Mouse (Mus musculus) midbrain, postnatal 0 days (tissue): ENCODE data around the gene Slc35d2. TPM values are rescaled to one million over a fixed set of nuclear protein-coding genes. Genes with fewer than 3 reads are reported as not detected.
A peak's percentile ranks its signal among the peaks of the same experiment; 100 is the strongest.

Experiments
- ATAC-seq: fragments of 200-750 bp; cut with Nextera tagmentation; 2 replicates; pipeline ENCODE4 v1.8.0; 2017; ENCODE audit warnings: moderate number of reproducible peaks, mild to moderate bottlenecking, moderate TSS enrichment, moderate library complexity; ENCODE audit not compliant: low FRiP score
- DNase-seq: peaks from one replicate; pipeline ENCODE4 v3.0.0-alpha.2; 2015; ENCODE audit warnings: low spot score
- H3K27ac ChIP-seq: fragments of 300-500 bp; sonication (generic); 2 replicates; pipeline ENCODE4 v1.5.1; 2014; ENCODE audit warnings: low read depth, mild to moderate bottlenecking, low read length, mixed read lengths
- H3K27me3 ChIP-seq: fragments of 300-500 bp; sonication (generic); 2 replicates; pipeline ENCODE4 v1.6.1; 2014; ENCODE audit warnings: low read length, control low read depth, mixed read lengths; ENCODE audit not compliant: insufficient read depth
- H3K36me3 ChIP-seq: fragments of 300-500 bp; sonication (generic); 2 replicates; pipeline ENCODE4 v1.6.1; 2014; ENCODE audit warnings: low read length, control low read depth, mixed read lengths; ENCODE audit not compliant: insufficient read depth
- H3K4me1 ChIP-seq: fragments of 300-500 bp; sonication (generic); 2 replicates; pipeline ENCODE4 v1.6.1; 2014; ENCODE audit warnings: mild to moderate bottlenecking, control low read depth, antibody characterized with exemption, low read length, mixed read lengths; ENCODE audit not compliant: insufficient read depth
- H3K4me2 ChIP-seq: fragments of 300-500 bp; sonication (generic); 2 replicates; pipeline ENCODE4 v1.6.1; 2014; ENCODE audit warnings: low read depth, mild to moderate bottlenecking, low read length, mixed read lengths; ENCODE audit not compliant: poor library complexity, severe bottlenecking
- H3K4me3 ChIP-seq: fragments of 300-500 bp; sonication (generic); 2 replicates; pipeline ENCODE4 v1.5.1; 2014; ENCODE audit warnings: low read depth, mild to moderate bottlenecking, low read length, moderate library complexity
- H3K9ac ChIP-seq: fragments of 300-500 bp; sonication (generic); replicated peaks from 2 replicates; pipeline ENCODE4 v1.6.1; 2014; ENCODE audit warnings: mild to moderate bottlenecking, low read length, moderate library complexity, mixed read lengths; ENCODE audit not compliant: poor library complexity, severe bottlenecking
- H3K9me3 ChIP-seq: fragments of 300-500 bp; sonication (generic); 2 replicates; pipeline ENCODE4 v1.6.1; 2016; ENCODE audit warnings: low read length, control low read depth
- CTCF ChIP-seq: IDR thresholded peaks from 2 replicates; pipeline ENCODE4 v1.5.1; 2016; ENCODE audit warnings: antibody characterized with exemption, mild to moderate bottlenecking
- WGBS: fragments of 180-500 bp; shearing (Covaris S2); extraction: QIAGEN DNeasy Blood & Tissue Kit; methylation state at CpG from one replicate; pipeline ENCODE4 v1.1.7; 2014; 5-methylcytosine and 5-hydroxymethylcytosine counted together
- polyA plus RNA-seq: library from polyadenylated mRNA; unstranded; fragments of >200 nt; fragmentation: Nextera tagmentation; extraction: Ambion mirVana; gene quantifications from 2 replicates; pipeline ENCODE4 v1.2.1, GENCODE M21; 2015
- total RNA-seq: library from RNA; depleted of rRNA; stranded (reverse); fragments of >200 nt; gene quantifications from 2 replicates; pipeline ENCODE4 v1.2.3, GENCODE M21; 2014

The Slc35d2 gene
- total and polyA plus RNA-seq, 2 experiments from 2014 or later = 0.99 to 1.1 TPM

- TF ChIP-seq CTCF = no peak
- Histone ChIP-seq H3K9me3 (0 out of 2 replicates have a peak, but pooled peaks cover 4% of the 10 kb centered on the region), H3K4me2 (peak overlapping the region; percentile 97), H3K4me3 (peak overlapping the region; percentile 88), H3K27me3 (no peaks in the 10 kb centered on the region), H3K4me1 (no peaks in the 10 kb centered on the region), H3K36me3 (no peaks in the 10 kb centered on the region; the same call in 1 of the 2 replicates), H3K27ac (peak overlapping the region; percentile 78), H3K9ac (peak overlapping the region; percentile 92)
- DNase-seq (no peak), ATAC-seq (peak; percentile 70)
- WGBS = under 1% methylated on average over 67 of the region's 71 CpGs
Measured at GRCm38 (mm10) chr13:64161916-64162611, 32.9 kb upstream of the Slc35d2 start.

- WGBS = 0% methylated on average over 25 of the region's 31 CpGs
- Histone ChIP-seq H3K36me3 (no peaks in the 10 kb centered on the region; the same call in 1 of the 2 replicates), H3K4me2 (peak within 1 kb of the TSS; percentile 97), H3K9me3 (0 out of 2 replicates have a peak, but pooled peaks cover under 1% of the 10 kb centered on the region), H3K27ac (peak within 1 kb of the TSS; percentile 78), H3K27me3 (no peaks in the 10 kb centered on the region), H3K4me3 (peak within 1 kb of the TSS; percentile 88), H3K9ac (peak within 1 kb of the TSS; percentile 92), H3K4me1 (no peaks in the 10 kb centered on the region)
- DNase-seq (peak; percentile 98), ATAC-seq (peak; percentile 98)
- no peak for TF ChIP-seq CTCF
Measured at GRCm38 (mm10) chr13:64161548-64161915, 32.4 kb upstream of the Slc35d2 start, which contains the start of gene Habp4. Gene Habp4 (plus strand): TSS chr13:64161824.

- Histone ChIP-seq H3K27ac (no peak overlapping the region), H3K4me3 (no peak overlapping the region), H3K4me2 (no peak overlapping the region), H3K36me3 (no peaks in the 10 kb centered on the region), H3K27me3 (no peaks in the 10 kb centered on the region), H3K9me3 (no peaks in the 10 kb centered on the region), H3K9ac (no peak overlapping the region), H3K4me1 (no peaks in the 10 kb centered on the region)
- ATAC-seq (no peak), DNase-seq (no peak)
- TF ChIP-seq CTCF = no peak
Measured at GRCm38 (mm10) chr13:64156966-64157365, 27.8 kb upstream of the Slc35d2 start.

GRCm38 (mm10) chr13:64155171-64155571 is 26.0 kb upstream of the Slc35d2 start:
- Histone ChIP-seq H3K4me1 (no peaks in the 10 kb centered on the region), H3K9me3 (no peaks in the 10 kb centered on the region), H3K27me3 (no peaks in the 10 kb centered on the region), H3K4me2 (no peak overlapping the region), H3K4me3 (no peak overlapping the region), H3K36me3 (no peaks in the 10 kb centered on the region), H3K9ac (no peak overlapping the region), H3K27ac (no peak overlapping the region)
- 15% methylated on average over 1 of the region's 1 CpGs for WGBS
- DNase-seq = peak; percentile 28
- TF ChIP-seq CTCF = peak; percentile 55
- ATAC-seq = no peak

GRCm38 (mm10) chr13:64154651-64155050 is 25.5 kb upstream of the Slc35d2 start:
- no peaks in the 10 kb centered on the region for H3K4me1 ChIP-seq
- TF ChIP-seq CTCF = no peak
- no peak overlapping the region for H3K9ac ChIP-seq
- no peak overlapping the region for H3K4me3 ChIP-seq
- no peaks in the 10 kb centered on the region for H3K9me3 ChIP-seq
- H3K27me3 ChIP-seq = no peaks in the 10 kb centered on the region
- DNase-seq (no peak), ATAC-seq (no peak)
- no peak overlapping the region for H3K27ac ChIP-seq
- no peak overlapping the region for H3K4me2 ChIP-seq
- WGBS = 65% methylated on average over 2 of the region's 2 CpGs
- H3K36me3 ChIP-seq = no peaks in the 10 kb centered on the region

GRCm38 (mm10) chr13:64153751-64154267 is 24.6 kb upstream of the Slc35d2 start:
- H3K36me3 ChIP-seq = no peaks in the 10 kb centered on the region
- WGBS = under 1% methylated on average over 17 of the region's 18 CpGs
- peak overlapping the region; percentile 74 for H3K4me3 ChIP-seq
- H3K9me3 ChIP-seq = no peaks in the 10 kb centered on the region
- H3K4me2 ChIP-seq = peak overlapping the region; percentile 96
- no peak overlapping the region for H3K27ac ChIP-seq
- peak; percentile 14 for DNase-seq
- ATAC-seq = peak; percentile 13; the same call in 1 of the 2 replicates
- no peak for TF ChIP-seq CTCF
- no peak overlapping the region for H3K9ac ChIP-seq
- no peaks in the 10 kb centered on the region for H3K27me3 ChIP-seq
- H3K4me1 ChIP-seq = no peaks in the 10 kb centered on the region
